Mouse (Mus musculus): Measurements from ENCODE around the gene Cacna1c. TPM values are rescaled to one million over a fixed set of nuclear protein-coding genes. Genes with fewer than 3 reads are reported as not detected.

The Cacna1c gene
- polyA plus RNA-seq, 1 experiment from 2014 or later, result 7.1 TPM

DNA sequence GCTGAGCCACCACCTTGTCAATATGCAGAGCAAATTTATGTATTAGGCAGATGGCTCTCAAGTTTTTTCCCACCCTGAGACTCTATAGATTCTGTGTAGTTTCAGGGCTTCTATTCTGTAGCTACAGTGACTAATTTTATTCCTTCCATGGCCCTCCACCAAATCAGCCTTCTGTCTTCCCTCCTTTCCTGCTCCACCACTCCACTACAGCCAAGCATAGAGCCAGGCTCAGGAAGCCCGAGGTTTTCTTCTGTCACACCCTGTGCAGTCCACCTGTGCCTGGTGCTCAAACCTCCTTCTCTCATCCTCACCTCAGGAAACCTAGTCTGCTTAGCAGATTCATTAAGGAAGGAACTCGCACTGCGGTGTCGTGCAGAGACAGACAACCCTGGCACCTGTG is 51.1 kb downstream of the Cacna1c start:
- Histone ChIP-seq H3K9me3 (ENCODE audit: control insufficient read depth, low read length) (no peaks in the 10 kb centered on the region), H3K27ac (replicated peaks; ENCODE audit: low read depth, low read length) (no peak overlapping the region), H3K27me3 (ENCODE audit: control insufficient read depth, insufficient read depth, low read length) (no peaks in the 10 kb centered on the region), H3K36me3 (ENCODE audit: control insufficient read depth, insufficient read depth, low read length) (no peaks in the 10 kb centered on the region), H3K4me2 (ENCODE audit: low read length) (no peak overlapping the region), H3K4me1 (ENCODE audit: control insufficient read depth, insufficient read depth, low read length) (no peaks in the 10 kb centered on the region), H3K9ac (replicated peaks; ENCODE audit: low read length) (no peak overlapping the region), H3K4me3 (replicated peaks; ENCODE audit: low read depth, low read length) (no peak overlapping the region)
- no peak for ATAC-seq (ENCODE audit: low FRiP score, low TSS enrichment)
- 75% methylated on average over 4 of the region's 4 CpGs for WGBS
- DNase-seq, result no peak

DNA sequence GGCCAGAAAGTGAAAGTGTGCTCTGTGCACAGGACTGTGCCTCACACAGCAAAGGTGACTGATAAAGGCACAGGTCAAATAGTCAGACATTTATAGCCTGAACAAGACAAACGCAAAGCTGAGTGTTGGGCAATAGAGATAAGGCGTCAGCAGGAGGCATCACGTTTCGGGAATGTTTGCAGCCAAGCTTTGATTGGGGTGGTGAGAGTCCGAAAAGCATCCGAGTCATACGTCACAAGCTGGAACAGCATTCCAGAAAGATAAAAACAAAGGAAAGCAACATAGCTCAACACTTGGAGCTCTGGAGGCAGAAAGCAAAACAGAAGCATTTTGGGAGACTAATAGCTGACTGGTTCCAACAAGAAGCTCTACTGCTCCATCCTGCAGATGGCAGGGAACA is 56.7 kb downstream of the Cacna1c start:
- DNase-seq, result no peak
- Histone ChIP-seq H3K4me2 (ENCODE audit: low read length) (no peak overlapping the region), H3K27ac (replicated peaks; ENCODE audit: low read depth, low read length) (no peak overlapping the region), H3K4me3 (replicated peaks; ENCODE audit: low read depth, low read length) (no peak overlapping the region), H3K9ac (replicated peaks; ENCODE audit: low read length) (no peak overlapping the region), H3K9me3 (ENCODE audit: control insufficient read depth, low read length) (no peaks in the 10 kb centered on the region), H3K36me3 (ENCODE audit: control insufficient read depth, insufficient read depth, low read length) (no peaks in the 10 kb centered on the region), H3K27me3 (ENCODE audit: control insufficient read depth, insufficient read depth, low read length) (no peaks in the 10 kb centered on the region), H3K4me1 (ENCODE audit: control insufficient read depth, insufficient read depth, low read length) (no peaks in the 10 kb centered on the region)
- no peak for ATAC-seq (ENCODE audit: low FRiP score, low TSS enrichment)
- WGBS, result 86% methylated on average over 7 of the region's 7 CpGs

DNA sequence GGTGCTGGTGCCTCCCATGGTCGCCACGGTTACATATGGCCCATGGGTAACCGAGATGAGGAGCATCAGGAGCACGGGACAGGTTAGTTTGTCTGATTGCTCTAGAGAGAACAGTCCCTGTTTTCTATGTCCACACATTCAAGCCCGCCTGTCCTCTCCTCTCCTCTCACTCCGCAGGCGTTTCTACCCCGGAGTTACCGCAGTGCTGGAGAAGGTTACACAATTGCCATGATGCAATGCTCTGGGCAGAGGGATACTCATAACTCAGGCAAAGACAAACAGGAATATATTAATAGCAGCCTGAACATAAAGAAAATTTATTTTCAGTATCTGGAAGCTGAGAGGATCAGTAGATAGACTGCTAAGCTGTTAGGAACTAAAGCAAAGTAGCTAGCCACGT is 58.5 kb downstream of the Cacna1c start:
- ATAC-seq (ENCODE audit: low FRiP score, low TSS enrichment) (no peak), DNase-seq (no peak)
- 92% methylated on average over 10 of the region's 10 CpGs for WGBS
- Histone ChIP-seq H3K4me3 (replicated peaks; ENCODE audit: low read depth, low read length) (no peak overlapping the region), H3K27ac (replicated peaks; ENCODE audit: low read depth, low read length) (no peak overlapping the region), H3K9me3 (ENCODE audit: control insufficient read depth, low read length) (no peaks in the 10 kb centered on the region), H3K4me2 (ENCODE audit: low read length) (no peak overlapping the region), H3K9ac (replicated peaks; ENCODE audit: low read length) (no peak overlapping the region), H3K4me1 (ENCODE audit: control insufficient read depth, insufficient read depth, low read length) (no peaks in the 10 kb centered on the region), H3K27me3 (ENCODE audit: control insufficient read depth, insufficient read depth, low read length) (no peaks in the 10 kb centered on the region), H3K36me3 (ENCODE audit: control insufficient read depth, insufficient read depth, low read length) (no peaks in the 10 kb centered on the region)

DNA sequence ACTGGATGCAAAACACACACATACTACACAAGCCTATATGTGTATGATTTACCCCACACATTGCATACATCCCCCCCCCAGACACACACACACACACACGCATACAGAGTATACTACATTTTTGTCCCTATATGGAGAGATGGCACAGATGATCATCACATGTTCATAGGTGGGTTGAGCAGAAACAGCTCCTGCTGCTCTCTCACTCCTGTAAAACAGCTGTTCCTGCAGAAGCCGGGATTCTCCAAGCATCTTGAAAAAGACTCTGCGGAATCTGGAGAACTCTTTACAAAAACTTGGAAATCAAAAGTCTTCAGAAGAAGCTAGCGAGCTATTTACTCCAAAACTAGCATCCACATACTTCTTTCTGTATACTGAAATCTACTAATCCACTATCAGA is 63.4 kb downstream of the Cacna1c start:
- Histone ChIP-seq H3K36me3 (ENCODE audit: control insufficient read depth, insufficient read depth, low read length) (no peaks in the 10 kb centered on the region), H3K4me1 (ENCODE audit: control insufficient read depth, insufficient read depth, low read length) (no peaks in the 10 kb centered on the region), H3K9ac (replicated peaks; ENCODE audit: low read length) (no peak overlapping the region), H3K4me3 (replicated peaks; ENCODE audit: low read depth, low read length) (no peak overlapping the region), H3K27ac (replicated peaks; ENCODE audit: low read depth, low read length) (no peak overlapping the region), H3K9me3 (ENCODE audit: control insufficient read depth, low read length) (no peaks in the 10 kb centered on the region), H3K4me2 (ENCODE audit: low read length) (no peak overlapping the region), H3K27me3 (ENCODE audit: control insufficient read depth, insufficient read depth, low read length) (no peaks in the 10 kb centered on the region)
- DNase-seq (no peak), ATAC-seq (ENCODE audit: low FRiP score, low TSS enrichment) (no peak)
- WGBS, result 95% methylated on average over 4 of the region's 4 CpGs

DNA sequence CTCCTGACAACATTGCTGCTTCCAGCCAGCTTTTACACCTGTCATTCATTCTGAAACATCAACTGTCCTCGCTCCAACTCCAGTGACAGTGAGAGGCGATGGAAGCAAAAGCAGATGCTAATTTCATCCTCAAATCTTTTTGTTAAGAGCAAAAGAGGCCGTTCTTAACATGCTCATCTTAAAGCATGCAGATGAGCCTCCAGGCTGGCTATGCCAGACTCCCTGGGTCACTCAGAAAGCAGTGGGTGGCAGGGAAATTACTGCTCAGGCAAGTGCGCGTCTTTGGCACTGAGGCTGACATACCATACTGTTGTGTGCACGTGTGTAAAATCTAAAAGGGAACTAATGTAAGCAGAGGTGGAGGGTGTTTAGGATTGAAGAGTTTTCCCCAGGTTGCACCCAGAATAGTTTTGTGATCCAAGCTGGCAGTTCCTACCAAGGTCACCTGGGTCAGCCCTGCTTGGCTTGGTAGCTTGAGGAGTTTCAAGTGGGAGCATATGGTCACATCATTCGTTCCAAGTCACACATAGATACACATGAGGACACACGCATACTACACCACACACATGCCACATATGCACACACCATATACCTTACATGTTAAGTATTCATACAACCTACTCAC is 64.0 kb downstream of the Cacna1c start:
- no peaks in the 10 kb centered on the region for H3K36me3 ChIP-seq (ENCODE audit: control insufficient read depth, insufficient read depth, low read length)
- no peak overlapping the region for H3K4me2 ChIP-seq (ENCODE audit: low read length)
- no peak overlapping the region for H3K27ac ChIP-seq (replicated peaks; ENCODE audit: low read depth, low read length)
- ATAC-seq (ENCODE audit: low FRiP score, low TSS enrichment) (no peak), DNase-seq (no peak)
- 69% methylated on average over 8 of the region's 8 CpGs for WGBS
- no peaks in the 10 kb centered on the region for H3K9me3 ChIP-seq (ENCODE audit: control insufficient read depth, low read length)
- H3K4me3 ChIP-seq (replicated peaks; ENCODE audit: low read depth, low read length), result no peak overlapping the region
- H3K9ac ChIP-seq (replicated peaks; ENCODE audit: low read length), result no peak overlapping the region
- no peaks in the 10 kb centered on the region for H3K27me3 ChIP-seq (ENCODE audit: control insufficient read depth, insufficient read depth, low read length)
- no peaks in the 10 kb centered on the region for H3K4me1 ChIP-seq (ENCODE audit: control insufficient read depth, insufficient read depth, low read length)

DNA sequence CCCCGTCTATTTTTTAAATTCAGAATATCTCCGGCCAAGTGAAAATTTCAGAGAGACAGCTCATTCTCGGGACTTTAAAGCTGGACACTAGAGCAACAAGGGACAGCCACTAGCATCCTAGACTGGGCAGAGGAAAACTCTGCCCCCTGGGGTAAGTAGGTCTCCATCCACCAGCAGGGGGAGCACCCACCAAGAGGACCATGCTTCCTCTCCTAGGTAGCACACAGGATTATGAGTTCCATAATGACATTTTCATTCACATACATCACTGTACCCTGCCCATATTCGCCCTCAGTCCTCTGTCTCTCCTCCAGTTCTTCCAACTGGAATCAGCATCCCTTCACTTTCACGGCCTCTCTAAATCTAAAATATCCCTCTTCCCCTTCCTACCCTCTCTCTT is 66.6 kb downstream of the Cacna1c start:
- Histone ChIP-seq H3K9me3 (ENCODE audit: control insufficient read depth, low read length) (no peaks in the 10 kb centered on the region), H3K4me2 (ENCODE audit: low read length) (no peak overlapping the region), H3K27ac (replicated peaks; ENCODE audit: low read depth, low read length) (no peak overlapping the region), H3K27me3 (ENCODE audit: control insufficient read depth, insufficient read depth, low read length) (no peaks in the 10 kb centered on the region), H3K4me3 (replicated peaks; ENCODE audit: low read depth, low read length) (no peak overlapping the region), H3K4me1 (ENCODE audit: control insufficient read depth, insufficient read depth, low read length) (no peaks in the 10 kb centered on the region), H3K9ac (replicated peaks; ENCODE audit: low read length) (no peak overlapping the region), H3K36me3 (ENCODE audit: control insufficient read depth, insufficient read depth, low read length) (no peaks in the 10 kb centered on the region)
- ATAC-seq (ENCODE audit: low FRiP score, low TSS enrichment), result no peak
- 78% methylated on average over 5 of the region's 5 CpGs for WGBS
- peak; percentile 36 for DNase-seq

DNA sequence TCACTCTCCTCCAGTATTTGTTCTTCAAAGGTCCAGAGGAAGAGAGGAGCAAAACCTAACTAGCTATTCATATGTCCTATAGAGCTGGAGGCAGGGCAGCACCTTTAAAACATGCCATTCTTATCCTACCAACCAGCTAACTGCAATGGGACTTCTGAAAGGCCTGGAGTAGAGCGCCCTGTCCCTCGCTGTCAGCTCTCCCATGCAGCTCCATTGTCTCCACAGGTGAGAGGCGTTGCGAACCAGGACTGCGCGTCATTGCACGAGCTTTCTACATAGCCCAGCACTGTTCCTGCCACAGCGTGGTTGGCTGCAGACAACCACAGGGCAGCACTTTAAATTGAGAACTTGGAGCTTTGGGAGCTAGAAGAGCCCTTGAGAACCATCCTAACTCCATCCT is 67.7 kb downstream of the Cacna1c start:
- Histone ChIP-seq H3K9ac (replicated peaks; ENCODE audit: low read length) (no peak overlapping the region), H3K4me2 (ENCODE audit: low read length) (no peak overlapping the region), H3K27me3 (ENCODE audit: control insufficient read depth, insufficient read depth, low read length) (no peaks in the 10 kb centered on the region), H3K4me1 (ENCODE audit: control insufficient read depth, insufficient read depth, low read length) (no peaks in the 10 kb centered on the region), H3K27ac (replicated peaks; ENCODE audit: low read depth, low read length) (no peak overlapping the region), H3K36me3 (ENCODE audit: control insufficient read depth, insufficient read depth, low read length) (no peaks in the 10 kb centered on the region), H3K4me3 (replicated peaks; ENCODE audit: low read depth, low read length) (no peak overlapping the region), H3K9me3 (ENCODE audit: control insufficient read depth, low read length) (no peaks in the 10 kb centered on the region)
- WGBS, result 89% methylated on average over 8 of the region's 8 CpGs
- ATAC-seq (ENCODE audit: low FRiP score, low TSS enrichment) (no peak), DNase-seq (no peak)

DNA sequence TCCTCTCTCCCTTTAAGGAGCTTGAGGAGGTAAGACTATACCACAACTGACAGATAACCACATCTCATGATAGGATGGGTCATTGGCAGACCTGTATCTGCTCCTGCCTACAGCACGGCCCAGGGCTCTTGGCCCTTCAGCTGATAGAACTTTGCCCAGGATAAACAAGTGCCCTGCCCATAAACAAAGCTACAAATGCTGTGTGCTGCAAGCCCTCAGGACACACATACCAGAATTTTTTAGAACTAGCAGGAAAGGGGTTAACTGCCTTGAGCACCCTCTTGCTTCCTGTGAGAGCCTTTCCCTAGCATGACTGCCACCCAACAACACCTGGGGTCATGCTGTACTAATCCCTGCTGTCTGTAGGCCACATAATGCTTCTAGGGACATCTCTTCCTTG is 68.1 kb downstream of the Cacna1c start:
- Histone ChIP-seq H3K4me2 (ENCODE audit: low read length) (no peak overlapping the region), H3K4me1 (ENCODE audit: control insufficient read depth, insufficient read depth, low read length) (no peaks in the 10 kb centered on the region), H3K9me3 (ENCODE audit: control insufficient read depth, low read length) (no peaks in the 10 kb centered on the region), H3K27ac (replicated peaks; ENCODE audit: low read depth, low read length) (no peak overlapping the region), H3K27me3 (ENCODE audit: control insufficient read depth, insufficient read depth, low read length) (no peaks in the 10 kb centered on the region), H3K4me3 (replicated peaks; ENCODE audit: low read depth, low read length) (no peak overlapping the region), H3K9ac (replicated peaks; ENCODE audit: low read length) (no peak overlapping the region), H3K36me3 (ENCODE audit: control insufficient read depth, insufficient read depth, low read length) (no peaks in the 10 kb centered on the region)
- ATAC-seq (ENCODE audit: low FRiP score, low TSS enrichment) (no peak), DNase-seq (no peak)
- 92% methylated on average over 1 of the region's 1 CpGs for WGBS

DNA sequence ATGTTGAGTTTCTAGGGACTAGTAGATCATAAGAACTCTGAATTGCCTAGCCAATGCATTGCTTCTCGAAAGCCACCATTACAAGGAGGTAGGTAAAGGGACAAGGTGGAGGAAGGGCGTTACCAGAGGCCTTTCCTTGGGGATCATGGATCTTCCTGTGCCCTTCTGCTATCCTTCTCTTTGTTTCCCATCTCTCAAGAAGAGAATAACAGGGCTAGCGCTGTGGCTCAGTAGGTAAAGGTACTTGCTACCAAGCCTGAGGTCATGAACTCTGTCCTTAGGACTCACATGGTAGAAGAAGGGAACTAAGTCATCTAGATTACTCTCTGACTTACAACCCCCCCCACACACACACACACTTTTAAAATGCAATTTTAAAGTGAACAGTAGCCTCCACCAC is 69.2 kb downstream of the Cacna1c start:
- Histone ChIP-seq H3K36me3 (ENCODE audit: control insufficient read depth, insufficient read depth, low read length) (no peaks in the 10 kb centered on the region), H3K9ac (replicated peaks; ENCODE audit: low read length) (no peak overlapping the region), H3K9me3 (ENCODE audit: control insufficient read depth, low read length) (no peaks in the 10 kb centered on the region), H3K4me2 (ENCODE audit: low read length) (no peak overlapping the region), H3K27ac (replicated peaks; ENCODE audit: low read depth, low read length) (no peak overlapping the region), H3K27me3 (ENCODE audit: control insufficient read depth, insufficient read depth, low read length) (no peaks in the 10 kb centered on the region), H3K4me3 (replicated peaks; ENCODE audit: low read depth, low read length) (no peak overlapping the region), H3K4me1 (ENCODE audit: control insufficient read depth, insufficient read depth, low read length) (no peaks in the 10 kb centered on the region)
- WGBS, result 88% methylated on average over 3 of the region's 3 CpGs
- no peak for ATAC-seq (ENCODE audit: low FRiP score, low TSS enrichment)
- no peak for DNase-seq

All from midbrain, embryonic 14.5 days (tissue).